Mouse (Mus musculus) lung, postnatal 4 days (tissue): ENCODE data around the gene Suox.
"Not testable (repeated sequence)": the region's sequence is repeated elsewhere in the genome, so short reads cannot be mapped to it uniquely, and the experiment has no call there.

Source experiments
- DNase-seq, 2 experiments: peaks; one replicate each; pipeline ENCODE4 v3.0.0; 2021

Gene Suox

GRCm38 (mm10) chr10:128673763-128674468, at the start of gene Suox:
Gene Suox, minus strand, starts transcription at chr10:128674073.
- DNase-seq: peak; percentile 85 to 89

- peak in 1 of 2 experiments; percentile 44 for DNase-seq
These were observed 42.0 kb upstream of the Suox start for GRCm38 (mm10) chr10:128715559-128716537.

GRCm38 (mm10) chr10:128711318-128711717, 37.4 kb upstream of the Suox start:
- DNase-seq: not testable (repeated sequence)

- peak in 1 of 2 experiments; percentile 38 for DNase-seq
These were observed 31.4 kb upstream of the Suox start for GRCm38 (mm10) chr10:128705317-128705693.

- peak; percentile 95 to 97 for DNase-seq
These were observed 30.8 kb upstream of the Suox start, which contains the start of gene Cdk2 for GRCm38 (mm10) chr10:128704491-128705316. Gene Cdk2, minus strand, starts transcription at chr10:128705031.

- DNase-seq: no peak
These were observed 30.0 kb upstream of the Suox start, which contains the start of gene Pmel for GRCm38 (mm10) chr10:128703895-128704294. Gene Pmel, plus strand, starts transcription at chr10:128704195.

GRCm38 (mm10) chr10:128702328-128703007, 28.6 kb upstream of the Suox start:
- DNase-seq: no peak

- no peak for DNase-seq
These were observed 26.8 kb upstream of the Suox start for GRCm38 (mm10) chr10:128700712-128701111.

- no peak for DNase-seq
These were observed 25.7 kb upstream of the Suox start for GRCm38 (mm10) chr10:128699611-128700010.

GRCm38 (mm10) chr10:128699006-128699405, 25.1 kb upstream of the Suox start:
- no peak for DNase-seq

GRCm38 (mm10) chr10:128697072-128697725, 23.3 kb upstream of the Suox start:
- no peak for DNase-seq

GRCm38 (mm10) chr10:128695992-128696807, 22.3 kb upstream of the Suox start, which contains the start of gene Rab5b:
Gene Rab5b, minus strand, starts transcription at chr10:128696264.
- peak; percentile 97 to 100 for DNase-seq

- DNase-seq: no peak
These were observed 21.6 kb upstream of the Suox start for GRCm38 (mm10) chr10:128695411-128695991.

- DNase-seq: peak in 1 of 2 experiments; percentile 39
These were observed 666 bp upstream of the Suox start for GRCm38 (mm10) chr10:128674469-128675008.

GRCm38 (mm10) chr10:128671148-128671547, 2.7 kb downstream of the Suox start:
- no peak for DNase-seq

- peak; percentile 72 to 75 for DNase-seq
These were observed 4.8 kb downstream of the Suox start for GRCm38 (mm10) chr10:128668790-128669672.

- no peak for DNase-seq
These were observed 8.1 kb downstream of the Suox start for GRCm38 (mm10) chr10:128665806-128666205.

GRCm38 (mm10) chr10:128665307-128665706, 8.6 kb downstream of the Suox start:
- DNase-seq: no peak

- no peak for DNase-seq
These were observed 9.1 kb downstream of the Suox start for GRCm38 (mm10) chr10:128664808-128665207.
